ENCODE assay signal across 32 mouse cellular contexts in genomic region chr16:91387121-91387486, GRCm38 (mm10). TPM values are rescaled to one million over a fixed set of nuclear protein-coding genes. Genes with fewer than 3 reads are reported as not detected.
A peak's percentile ranks its signal among the peaks of the same experiment; 100 is the strongest.
DNase-seq lines count a peak whose midpoint lies in the region; ATAC-seq and TF ChIP-seq lines count a peak whose summit lies in the region.
"Had no signal": no experiment of that assay in that cellular context is flagged by ENCODE, and none has a peak within 500 bp of the region (broad histone marks: within the 10 kb centered on the region; RNA-seq: fewer than 3 reads in every experiment).

No protein-coding gene starts in this region.

- peak overlapping the region; percentile 30 for H3K27ac ChIP-seq in liver, adult 2 months (replicated peaks; ENCODE audit: insufficient read depth, low read depth, low read length)
- H3K27ac ChIP-seq in bone marrow, adult 2 months (ENCODE audit: control insufficient read depth, insufficient read depth, low read depth, low read length, poor library complexity): 0 out of 2 replicates have a peak overlapping the region, but pooled peaks have one; percentile 19
- H3K27ac ChIP-seq in liver, postnatal 0 days (ENCODE audit: low read depth): peak overlapping the region; percentile 87; the same call in 1 of the 2 replicates
- H3K27ac ChIP-seq: forebrain, embryonic 10.5 days; forebrain, embryonic 13.5 days; hindbrain, embryonic 10.5 days; hindbrain, embryonic 13.5 days had no signal

- H3K4me1 ChIP-seq in liver, adult 2 months (ENCODE audit: control insufficient read depth, insufficient read depth, low read length): peaks cover 20% of the 10 kb centered on the region
- H3K4me1 ChIP-seq in bone marrow, adult 2 months (ENCODE audit: control insufficient read depth, insufficient read depth, low read length): peaks cover 2% of the 10 kb centered on the region; the same call in 1 of the 2 replicates
- H3K4me1 ChIP-seq in liver, postnatal 0 days (ENCODE audit: insufficient read depth): peaks cover 12% of the 10 kb centered on the region
- H3K4me1 ChIP-seq: forebrain, embryonic 13.5 days; hindbrain, embryonic 10.5 days; hindbrain, embryonic 13.5 days had no signal

- no peak for TF ChIP-seq POLR2A in liver, adult 2 months (IDR thresholded peaks at IDR 0.05; ENCODE audit: extremely low read depth, insufficient read depth, low read length)
- TF ChIP-seq POLR2A in bone marrow, adult 2 months (IDR thresholded peaks at IDR 0.05; ENCODE audit: borderline replicate concordance, control insufficient read depth, low read depth, low read length): no peak

- 69% methylated on average over 3 of the region's 3 CpGs for WGBS in liver, adult 2 months
- 41% methylated on average over 3 of the region's 3 CpGs for WGBS in bone marrow, adult 2 months
- 67% methylated on average over 3 of the region's 3 CpGs for WGBS in liver, postnatal 0 days (ENCODE audit: insufficient replicate concordance)

- H3K4me3 ChIP-seq in liver, adult 2 months (ENCODE audit: insufficient read depth, low read depth, low read length): no peak overlapping the region
- no peak overlapping the region for H3K4me3 ChIP-seq in bone marrow, adult 2 months (replicated peaks; ENCODE audit: control insufficient read depth, low read depth, low read length)
- no peak overlapping the region for H3K4me3 ChIP-seq in liver, postnatal 0 days (ENCODE audit: low read depth, low read length)
- H3K4me3 ChIP-seq: forebrain, embryonic 10.5 days; forebrain, embryonic 13.5 days; hindbrain, embryonic 10.5 days; hindbrain, embryonic 13.5 days had no signal

- DNase-seq in liver, adult 2 months (ENCODE audit: extremely low read depth, low read depth, low spot score): no peak
- DNase-seq in liver: no peak
- DNase-seq in liver, postnatal 0 days: no peak
- DNase-seq in urinary bladder, postnatal 36 days (ENCODE audit: low spot score in 2 of 2): no peak
- DNase-seq in left cerebral cortex, adult 11 months (ENCODE audit: low spot score): no peak
- DNase-seq: adrenal gland, adult 8-10 months; adrenal gland, postnatal 25 days; cerebellum, adult 11 months; cerebellum, adult 8-10 months; cerebellum, postnatal 10 days; cerebellum, postnatal 36 days; gastrocnemius, postnatal 10 days; gastrocnemius, postnatal 36 days; heart, postnatal 36 days had no signal

- H3K9me3 ChIP-seq in liver, postnatal 0 days (ENCODE audit: low read length): peaks cover 5% of the 10 kb centered on the region; the same call in 1 of the 2 replicates
- H3K9me3 ChIP-seq: forebrain, embryonic 13.5 days; hindbrain, embryonic 13.5 days had no signal

- ATAC-seq in liver, postnatal 0 days: no peak
- peak; percentile 64; the same call in 1 of the 2 replicates for ATAC-seq in megakaryocyte-erythroid progenitor cell, adult 5-6 weeks (replicated peaks; ENCODE audit: low FRiP score, low TSS enrichment, poor library complexity, severe bottlenecking)
- ATAC-seq: activated CD4-positive, CD25-positive, alpha-beta regulatory T cell, adult 4 months; forebrain, embryonic 13.5 days; forebrain, embryonic 16.5 days; hindbrain, embryonic 16.5 days had no signal

- H3K79me2 ChIP-seq in liver, adult 2 months (ENCODE audit: control insufficient read depth, insufficient read depth, low read length): peaks cover 3% of the 10 kb centered on the region; the same call in 1 of the 2 replicates

- no peak for TF ChIP-seq CTCF in liver, adult 2 months (IDR thresholded peaks at IDR 0.05; ENCODE audit: low read depth, low read length)
- no peak for TF ChIP-seq CTCF in bone marrow, adult 2 months (IDR thresholded peaks at IDR 0.05; ENCODE audit: control insufficient read depth, insufficient read depth, low read length)
- TF ChIP-seq CTCF in liver, postnatal 0 days (IDR thresholded peaks at IDR 0.05; ENCODE audit: low read depth): no peak

- H3K36me3 ChIP-seq in liver, adult 2 months (ENCODE audit: control insufficient read depth, insufficient read depth, low read length): peaks cover 37% of the 10 kb centered on the region
- peaks cover 81% of the 10 kb centered on the region for H3K36me3 ChIP-seq in liver, postnatal 0 days (replicated peaks; ENCODE audit: insufficient read depth, low read length)

- H3K4me2 ChIP-seq in liver, postnatal 0 days (ENCODE audit: low read depth, low read length): no peak overlapping the region
- H3K4me2 ChIP-seq: forebrain, embryonic 13.5 days; heart, embryonic 11.5 days; hindbrain, embryonic 13.5 days had no signal

- H3K9ac ChIP-seq in liver, adult 2 months (ENCODE audit: low read depth, low read length): no peak overlapping the region
- H3K9ac ChIP-seq in liver, postnatal 0 days (replicated peaks): no peak overlapping the region
- H3K9ac ChIP-seq: forebrain, embryonic 13.5 days; hindbrain, embryonic 13.5 days had no signal

- no peak for TF ChIP-seq EP300 in liver, postnatal 0 days (IDR thresholded peaks at IDR 0.05; ENCODE audit: low read depth)

- H3K27me3 ChIP-seq in liver, adult 2 months (ENCODE audit: control insufficient read depth, insufficient read depth, low read length): no peaks in the 10 kb centered on the region
- no peaks in the 10 kb centered on the region for H3K27me3 ChIP-seq in liver, postnatal 0 days (ENCODE audit: insufficient read depth, low read length)
- H3K27me3 ChIP-seq: forebrain, embryonic 13.5 days; hindbrain, embryonic 13.5 days had no signal

RNA-seq across cellular contexts. Expression of gene Gm21970, which starts 4.4 kb away (rescaled TPM):
- 0.83 TPM in 1 of 2 replicates, not detected in the other for total RNA-seq in liver, adult 2 months (2014; rRNA removed)
- polyA plus RNA-seq in liver, adult 2 months (2012; rRNA removed): not detected in 2 replicates
- not detected in 2 replicates for polyA plus RNA-seq in bone marrow, adult 2 months (2011; ENCODE audit: insufficient read depth, insufficient read length, low replicate concordance, missing spikeins)
- polyA plus RNA-seq in liver, postnatal 0 days (2015; fragmentation: Nextera tagmentation; extraction: Ambion mirVana): not detected in 2 replicates
- total RNA-seq in megakaryocyte-erythroid progenitor cell, adult 5-6 weeks (2014; fragmentation: Nextera tagmentation): 7.6 TPM in 1 of 2 replicates, not detected in the other
- not detected in 2 replicates for total RNA-seq in megakaryocyte-erythroid progenitor cell, adult 5-6 weeks (2017)
- total RNA-seq: adrenal gland, postnatal 25 days; ES-E14; gastrocnemius, adult 18-20 months; gastrocnemius, postnatal 10 days; gastrocnemius, postnatal 36 days; heart, adult 8-10 months had no signal
- polyA plus RNA-seq: cortical plate, adult 2 months; embryonic facial prominence, embryonic 11.5 days; embryonic facial prominence, embryonic 14.5 days; forebrain, embryonic 10.5 days; forebrain, embryonic 13.5 days; forebrain, embryonic 16.5 days; heart, embryonic 11.5 days; heart, embryonic 14.5 days; heart, postnatal 0 days; hindbrain, embryonic 10.5 days; hindbrain, embryonic 13.5 days; hindbrain, embryonic 16.5 days had no signal

RNA-seq across cellular contexts. Expression of gene Ifnar2, which starts 14.5 kb away (rescaled TPM):
- 69.1 and 84.2 TPM in 2 replicates for total RNA-seq in liver, adult 2 months (2014; rRNA removed)
- 115 and 144 TPM in 2 replicates for polyA plus RNA-seq in liver, adult 2 months (2012; rRNA removed)
- polyA plus RNA-seq in bone marrow, adult 2 months (2011; ENCODE audit: insufficient read depth, insufficient read length, low replicate concordance, missing spikeins): 32.5 and 41.1 TPM in 2 replicates
- polyA plus RNA-seq in liver, postnatal 0 days (2015; fragmentation: Nextera tagmentation; extraction: Ambion mirVana): 107 and 113 TPM in 2 replicates
- total RNA-seq in megakaryocyte-erythroid progenitor cell, adult 5-6 weeks (2014; fragmentation: Nextera tagmentation): 51.9 and 52.4 TPM in 2 replicates
- total RNA-seq in megakaryocyte-erythroid progenitor cell, adult 5-6 weeks (2017): 47.2 and 50.8 TPM in 2 replicates

RNA-seq across cellular contexts. Expression of gene Il10rb, which starts 18.9 kb away (rescaled TPM):
- total RNA-seq in liver, adult 2 months (2014; rRNA removed): 7.3 and 9.5 TPM in 2 replicates
- polyA plus RNA-seq in liver, adult 2 months (2012; rRNA removed): 5.0 and 5.1 TPM in 2 replicates
- 24.1 and 25.9 TPM in 2 replicates for polyA plus RNA-seq in bone marrow, adult 2 months (2011; ENCODE audit: insufficient read depth, insufficient read length, low replicate concordance, missing spikeins)
- 25.5 and 26.4 TPM in 2 replicates for polyA plus RNA-seq in liver, postnatal 0 days (2015; fragmentation: Nextera tagmentation; extraction: Ambion mirVana)
- total RNA-seq in megakaryocyte-erythroid progenitor cell, adult 5-6 weeks (2014; fragmentation: Nextera tagmentation): 17.3 and 20.6 TPM in 2 replicates
- 23.1 and 29.0 TPM in 2 replicates for total RNA-seq in megakaryocyte-erythroid progenitor cell, adult 5-6 weeks (2017)

Comparison
In these comparisons a context has a peak if more than half of its experiments do, and no peak if none do; other contexts are left out.
1. H3K27ac ChIP-seq: peak in every context shown above with its lines; median percentile 87 in liver, postnatal 0 days; 30 in liver, adult 2 months; 19 in bone marrow, adult 2 months.